In the genomic region with DNA sequence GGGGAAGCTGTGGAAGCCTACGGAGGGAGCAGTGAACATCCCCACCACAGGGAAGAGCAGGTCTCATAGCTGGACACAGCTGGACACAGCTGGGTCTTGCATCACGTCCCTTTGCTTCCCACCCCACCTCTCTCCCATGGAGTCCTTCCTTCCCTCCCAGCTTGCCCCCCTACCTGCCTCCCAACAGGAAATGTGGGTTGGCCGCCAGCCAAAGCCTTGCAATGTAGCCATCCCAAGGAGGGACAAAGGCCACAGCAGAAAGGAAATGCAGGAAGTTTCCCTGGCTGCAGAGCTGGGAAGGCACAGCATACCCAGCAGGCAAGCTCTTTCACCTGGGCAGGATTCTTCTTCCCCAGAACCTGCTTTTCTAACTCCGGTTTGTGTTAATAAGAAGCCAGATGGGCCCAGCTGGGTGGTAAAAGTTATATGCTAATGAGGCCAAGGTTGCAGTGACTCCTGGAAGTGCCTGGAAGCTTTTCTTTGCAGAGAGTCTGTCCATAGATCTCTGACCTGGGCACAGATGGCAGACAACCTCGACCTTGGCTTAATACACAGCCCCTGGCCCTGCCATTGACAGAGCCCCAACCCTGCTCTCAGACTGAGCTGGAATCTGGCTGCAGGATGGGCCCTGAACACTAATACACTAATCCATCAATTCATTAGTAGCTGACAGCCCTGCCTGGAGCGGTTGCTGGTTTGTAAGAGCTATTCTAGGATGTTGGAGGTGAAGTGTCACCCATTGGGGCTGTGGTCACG, we compare ENCODE assay signal across 9 mouse cellular contexts. TPM values are rescaled to one million over a fixed set of nuclear protein-coding genes. Genes with fewer than 3 reads are reported as not detected.
DNase-seq lines count a peak whose midpoint lies in the region; ATAC-seq lines count a peak whose summit lies in the region.
"Had no signal": no experiment of that assay in that cellular context is flagged by ENCODE, and none has a peak within 500 bp of the region (broad histone marks: within the 10 kb centered on the region; RNA-seq: fewer than 3 reads in every experiment).

No protein-coding gene starts in this region.

- no peak overlapping the region for H3K4me2 ChIP-seq in neural tube, embryonic 13.5 days
- no peak overlapping the region for H3K4me2 ChIP-seq in neural tube, embryonic 15.5 days
- no peak overlapping the region for H3K4me2 ChIP-seq in intestine, embryonic 16.5 days (ENCODE audit: low read depth, low read length)
- no peak overlapping the region for H3K4me2 ChIP-seq in lung, embryonic 16.5 days (ENCODE audit: low read depth, low read length)

- H3K27me3 ChIP-seq in neural tube, embryonic 13.5 days = no peaks in the 10 kb centered on the region
- H3K27me3 ChIP-seq in neural tube, embryonic 15.5 days (replicated peaks) = no peaks in the 10 kb centered on the region
- no peaks in the 10 kb centered on the region for H3K27me3 ChIP-seq in intestine, embryonic 16.5 days (replicated peaks; ENCODE audit: control insufficient read depth, insufficient read depth, low read length)
- no peaks in the 10 kb centered on the region for H3K27me3 ChIP-seq in lung, embryonic 16.5 days (ENCODE audit: control insufficient read depth, insufficient read depth, low read depth, low read length)

- H3K9me3 ChIP-seq in neural tube, embryonic 13.5 days = no peaks in the 10 kb centered on the region
- no peaks in the 10 kb centered on the region for H3K9me3 ChIP-seq in neural tube, embryonic 15.5 days (replicated peaks)
- H3K9me3 ChIP-seq in intestine, embryonic 16.5 days (ENCODE audit: control insufficient read depth, low read length) = no peaks in the 10 kb centered on the region
- no peaks in the 10 kb centered on the region for H3K9me3 ChIP-seq in lung, embryonic 16.5 days (ENCODE audit: control insufficient read depth, low read length)
- H3K9me3 ChIP-seq: G1E had no signal

- 0 out of 2 replicates have a peak overlapping the region, but pooled peaks have one; percentile 33 for H3K27ac ChIP-seq in neural tube, embryonic 13.5 days (replicated peaks)
- no peak overlapping the region for H3K27ac ChIP-seq in neural tube, embryonic 15.5 days (replicated peaks)
- peak overlapping the region; percentile 80 for H3K27ac ChIP-seq in intestine, embryonic 16.5 days (ENCODE audit: low read length)
- H3K27ac ChIP-seq in lung, embryonic 16.5 days (ENCODE audit: low read length) = no peak overlapping the region

- WGBS in neural tube, embryonic 13.5 days = 44% methylated on average over 7 of the region's 7 CpGs
- 55% methylated on average over 7 of the region's 7 CpGs for WGBS in neural tube, embryonic 15.5 days
- WGBS in intestine, embryonic 16.5 days = 30% methylated on average over 7 of the region's 7 CpGs
- WGBS in lung, embryonic 16.5 days = 26% methylated on average over 7 of the region's 7 CpGs

- ATAC-seq in neural tube, embryonic 13.5 days (ENCODE audit: low read depth) = no peak
- no peak for ATAC-seq in neural tube, embryonic 15.5 days (ENCODE audit: low FRiP score)
- ATAC-seq in intestine, embryonic 16.5 days = peak; percentile 93
- ATAC-seq in lung, embryonic 16.5 days (ENCODE audit: low read depth) = peak; percentile 75

- DNase-seq in gastrocnemius, postnatal 25 days = peak; percentile 21
- no peak for DNase-seq in Muller cell, postnatal 12 days (ENCODE audit: inconsistent ontology term)
- DNase-seq in thymus, adult 18-20 months = no peak
- DNase-seq in frontal cortex, postnatal 10 days (ENCODE audit: low spot score in 2 of 2) = no peak

- peaks cover 18% of the 10 kb centered on the region for H3K4me1 ChIP-seq in neural tube, embryonic 13.5 days (replicated peaks)
- peaks cover 3% of the 10 kb centered on the region; the same call in 1 of the 2 replicates for H3K4me1 ChIP-seq in neural tube, embryonic 15.5 days
- H3K4me1 ChIP-seq in intestine, embryonic 16.5 days (ENCODE audit: control insufficient read depth, insufficient read depth, low read length) = peaks cover 18% of the 10 kb centered on the region
- H3K4me1 ChIP-seq in lung, embryonic 16.5 days (replicated peaks; ENCODE audit: control insufficient read depth, insufficient read depth, low read length) = peaks cover 5% of the 10 kb centered on the region

- no peak overlapping the region for H3K4me3 ChIP-seq in neural tube, embryonic 13.5 days
- no peak overlapping the region for H3K4me3 ChIP-seq in neural tube, embryonic 15.5 days (replicated peaks)
- H3K4me3 ChIP-seq in intestine, embryonic 16.5 days (ENCODE audit: low read length) = no peak overlapping the region
- no peak overlapping the region for H3K4me3 ChIP-seq in lung, embryonic 16.5 days (ENCODE audit: low read length)

- H3K36me3 ChIP-seq in neural tube, embryonic 13.5 days = no peaks in the 10 kb centered on the region
- H3K36me3 ChIP-seq in neural tube, embryonic 15.5 days = no peaks in the 10 kb centered on the region
- no peaks in the 10 kb centered on the region for H3K36me3 ChIP-seq in intestine, embryonic 16.5 days (ENCODE audit: control insufficient read depth, insufficient read depth, low read length)
- no peaks in the 10 kb centered on the region for H3K36me3 ChIP-seq in lung, embryonic 16.5 days (ENCODE audit: control insufficient read depth, insufficient read depth, low read length)
- H3K36me3 ChIP-seq: G1E had no signal

- no peak overlapping the region for H3K9ac ChIP-seq in neural tube, embryonic 13.5 days
- no peak overlapping the region for H3K9ac ChIP-seq in neural tube, embryonic 15.5 days (replicated peaks)
- peak overlapping the region; percentile 27; the same call in 1 of the 2 replicates for H3K9ac ChIP-seq in intestine, embryonic 16.5 days (ENCODE audit: low read depth, low read length)
- H3K9ac ChIP-seq in lung, embryonic 16.5 days (ENCODE audit: low read length) = no peak overlapping the region

RNA-seq across cellular contexts. Expression of gene Chst1, which starts 46.0 kb away (rescaled TPM):
- 9.2 and 10.4 TPM in 2 replicates for polyA plus RNA-seq in neural tube, embryonic 13.5 days (2015; fragmentation: Nextera tagmentation; extraction: Ambion mirVana)
- 24.0 and 25.2 TPM in 2 replicates for polyA plus RNA-seq in neural tube, embryonic 15.5 days (2015; fragmentation: Nextera tagmentation; extraction: Ambion mirVana)
- 1 to 10 TPM; 1.4 to 3.8 TPM for total RNA-seq in gastrocnemius, postnatal 25 days (2021)
- polyA plus RNA-seq in intestine, embryonic 16.5 days (2015; fragmentation: Nextera tagmentation; extraction: Ambion mirVana) = 4.2 TPM in 2 replicates
- polyA plus RNA-seq in lung, embryonic 16.5 days (2015; fragmentation: Nextera tagmentation; extraction: Ambion mirVana) = 1.5 and 1.7 TPM in 2 replicates

Comparison
In these comparisons a context has a peak if more than half of its experiments do, and no peak if none do; other contexts are left out.
1. H3K27ac ChIP-seq: peak in neural tube, embryonic 13.5 days (single experiment) and intestine, embryonic 16.5 days (single experiment); none in neural tube, embryonic 15.5 days (single experiment) and lung, embryonic 16.5 days (single experiment).
2. ATAC-seq: peak in intestine, embryonic 16.5 days (single experiment) and lung, embryonic 16.5 days (single experiment); none in neural tube, embryonic 13.5 days (single experiment) and neural tube, embryonic 15.5 days (single experiment).